Mouse (Mus musculus) bone marrow, adult 2 months (tissue): ENCODE results near the gene Rfx2. TPM values are rescaled to one million over a fixed set of nuclear protein-coding genes. Genes with fewer than 3 reads are reported as not detected.

Experiments
- H3K27ac ChIP-seq: fragments of 200-500 bp; 2 replicates; pipeline ENCODE4 v1.5.1; 2012; ENCODE audit warnings: low read depth, mild to moderate bottlenecking, control low read depth, inconsistent platforms, low read length; ENCODE audit not compliant: control insufficient read depth, poor library complexity, insufficient read depth
- H3K4me1 ChIP-seq: fragments of 200-500 bp; 2 replicates; pipeline ENCODE4 v1.6.1; 2011; ENCODE audit warnings: low read length; ENCODE audit not compliant: control insufficient read depth, insufficient read depth
- H3K4me3 ChIP-seq: fragments of 200-500 bp; replicated peaks from 2 replicates; pipeline ENCODE3; 2011; ENCODE audit warnings: mild to moderate bottlenecking, low read depth, low read length, control low read depth; ENCODE audit not compliant: control insufficient read depth
- CTCF ChIP-seq: fragments of 200-500 bp; IDR thresholded peaks from 2 replicates; pipeline ENCODE4 v1.5.1; 2011; ENCODE audit warnings: low read length, control low read depth; ENCODE audit not compliant: control insufficient read depth, insufficient read depth
- POLR2A ChIP-seq: fragments of 200-500 bp; IDR thresholded peaks from 2 replicates; pipeline ENCODE4 v1.6.1; 2011; ENCODE audit warnings: low read depth, mild to moderate bottlenecking, control low read depth, low read length, borderline replicate concordance; ENCODE audit not compliant: control insufficient read depth
- WGBS: fragments of 180-500 bp; shearing (Covaris S2); methylation state at CpG from one replicate; pipeline ENCODE4 v1.1.7; 2018; 5-methylcytosine and 5-hydroxymethylcytosine counted together
- polyA plus RNA-seq: library from polyadenylated mRNA; stranded (reverse); fragments of >200 nt; gene quantifications from 2 replicates; pipeline ENCODE4 v1.2.4, GENCODE M21; 2011; ENCODE audit warnings: low replicate concordance; ENCODE audit not compliant: missing spikeins, insufficient read depth, insufficient read length

The Rfx2 gene
- polyA plus RNA-seq, 1 experiment: 16.2 TPM

DNA sequence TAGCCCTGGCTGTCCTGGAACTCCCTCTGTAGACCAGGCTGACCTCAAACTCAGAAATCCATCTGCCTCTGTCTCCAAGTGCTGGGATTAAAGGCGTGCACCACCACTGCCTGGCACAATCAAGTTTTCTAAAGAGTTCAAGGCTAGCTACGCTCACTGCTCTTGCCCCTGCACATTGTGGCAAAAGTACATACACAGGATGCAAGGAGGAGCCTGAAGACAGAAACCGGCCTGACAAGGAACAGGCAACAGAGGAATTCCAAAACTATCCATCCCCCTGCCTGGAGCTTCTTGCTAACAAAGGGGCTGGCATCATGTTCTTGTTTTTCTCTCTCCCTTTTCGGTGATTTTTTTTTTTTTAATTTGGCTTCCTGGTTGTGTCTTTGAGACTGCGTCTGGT is 86.6 kb downstream of the Rfx2 start:
- TF ChIP-seq POLR2A (no peak), CTCF (no peak)
- no peaks in the 10 kb centered on the region for H3K4me1 ChIP-seq
- H3K27ac ChIP-seq: no peak overlapping the region
- H3K4me3 ChIP-seq: no peak overlapping the region
- 33% methylated on average over 5 of the region's 5 CpGs for WGBS

DNA sequence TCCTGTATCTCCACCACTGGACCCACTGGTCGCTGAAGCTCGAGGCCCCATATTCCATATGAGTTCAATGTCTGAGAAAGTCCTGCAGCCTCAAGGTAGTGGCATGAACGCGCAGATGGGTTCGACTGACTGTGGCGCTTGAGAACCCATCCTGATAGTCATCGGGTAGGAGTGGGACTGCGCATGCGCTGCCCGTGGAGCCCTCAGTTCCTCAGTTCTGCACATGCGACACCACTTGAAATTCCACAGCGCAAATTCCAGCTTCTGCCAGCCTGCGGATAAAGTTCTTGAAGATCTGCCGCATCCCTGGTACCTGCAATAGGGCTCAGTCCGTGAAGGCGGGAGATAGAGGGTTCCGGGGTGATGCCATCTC is 90.0 kb downstream of the Rfx2 start:
- TF ChIP-seq CTCF: no peak
- TF ChIP-seq POLR2A: no peak
- no peak overlapping the region for H3K27ac ChIP-seq
- WGBS: 86% methylated on average over 16 of the region's 17 CpGs

DNA sequence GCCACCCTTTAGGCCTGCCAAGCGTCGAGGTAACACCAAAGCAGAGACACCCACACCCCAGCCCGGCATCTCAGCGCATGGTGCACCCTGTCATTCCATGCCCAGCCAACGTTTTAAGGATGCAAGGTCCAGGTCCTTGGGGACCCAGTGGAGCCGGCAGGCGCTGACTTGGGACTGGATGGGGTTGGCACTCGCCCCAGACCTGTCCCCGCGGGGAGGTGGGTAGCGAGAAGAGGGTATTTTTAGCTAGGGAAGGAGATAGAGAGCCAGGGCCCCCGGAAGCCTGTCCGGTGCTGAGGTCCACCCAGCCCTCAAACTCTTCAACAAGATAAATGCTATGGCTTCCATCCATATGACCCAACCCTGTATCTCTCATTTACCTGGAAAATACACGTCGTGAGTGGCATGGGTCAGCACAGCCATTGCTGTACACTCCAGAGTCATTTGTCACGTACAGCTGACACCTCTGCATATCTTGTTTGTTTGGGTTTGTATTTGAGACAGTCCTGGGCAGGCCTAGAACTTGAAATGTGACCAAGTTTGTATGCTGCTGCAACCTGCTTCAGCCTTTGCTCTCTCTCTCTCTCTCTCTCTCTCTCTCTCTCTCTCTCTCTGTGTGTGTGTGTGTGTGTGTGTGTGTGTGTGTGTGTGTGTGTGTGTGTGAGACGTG is 90.6 kb downstream of the Rfx2 start:
- WGBS: 77% methylated on average over 16 of the region's 17 CpGs
- Histone ChIP-seq H3K27ac (no peak overlapping the region), H3K4me1 (no peaks in the 10 kb centered on the region), H3K4me3 (no peak overlapping the region)
- TF ChIP-seq POLR2A (no peak), CTCF (no peak)

More for the DNA sequence above, 90.0 kb downstream of the Rfx2 start:
- Histone ChIP-seq H3K4me3 (no peak overlapping the region), H3K4me1 (no peaks in the 10 kb centered on the region)

DNA sequence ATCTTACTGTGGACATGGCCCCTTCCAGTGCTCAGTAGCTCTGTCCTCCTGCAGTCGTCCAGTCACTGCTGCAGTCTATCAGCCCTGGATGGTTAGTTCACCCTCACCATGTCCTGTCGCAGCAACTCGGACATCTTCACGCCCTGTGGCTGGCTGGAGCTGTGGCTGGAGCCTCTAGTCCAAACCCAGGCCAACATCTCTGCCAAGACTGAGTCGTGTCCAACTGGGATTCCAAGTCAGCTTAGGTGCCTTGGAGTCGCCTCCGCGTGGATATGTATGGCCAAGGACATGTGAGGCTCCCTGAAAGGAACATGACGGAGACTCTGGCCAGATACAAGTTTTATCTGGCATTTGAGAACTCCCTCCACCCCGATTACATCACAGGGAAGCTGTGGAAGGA is 92.6 kb downstream of the Rfx2 start:
- TF ChIP-seq CTCF: no peak
- no peak for TF ChIP-seq POLR2A
- 83% methylated on average over 10 of the region's 10 CpGs for WGBS
- Histone ChIP-seq H3K4me1 (no peaks in the 10 kb centered on the region), H3K27ac (no peak overlapping the region), H3K4me3 (no peak overlapping the region)

DNA sequence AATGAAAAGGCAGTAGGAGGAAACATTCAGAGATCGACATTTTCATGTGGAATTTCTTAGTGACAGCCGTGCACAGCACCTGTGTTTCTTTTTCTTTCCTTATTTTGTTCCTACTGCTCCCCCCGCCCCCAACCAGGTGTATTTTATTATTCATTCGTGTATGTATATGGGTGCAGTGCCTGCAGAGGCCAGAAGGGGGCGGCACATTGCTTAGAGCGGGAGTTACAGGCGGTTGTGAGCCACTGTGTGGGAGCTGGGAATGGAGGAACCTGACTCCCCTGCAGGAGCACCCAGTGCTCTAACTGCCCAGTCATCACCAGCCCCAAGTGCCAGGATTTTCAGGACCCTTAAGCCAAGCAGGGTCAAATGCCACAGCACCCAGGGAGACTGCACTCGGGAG is 94.3 kb downstream of the Rfx2 start:
- Histone ChIP-seq H3K4me3 (no peak overlapping the region), H3K4me1 (no peaks in the 10 kb centered on the region), H3K27ac (no peak overlapping the region)
- TF ChIP-seq POLR2A: no peak
- peak; percentile 53 for TF ChIP-seq CTCF
- 36% methylated on average over 8 of the region's 8 CpGs for WGBS

DNA sequence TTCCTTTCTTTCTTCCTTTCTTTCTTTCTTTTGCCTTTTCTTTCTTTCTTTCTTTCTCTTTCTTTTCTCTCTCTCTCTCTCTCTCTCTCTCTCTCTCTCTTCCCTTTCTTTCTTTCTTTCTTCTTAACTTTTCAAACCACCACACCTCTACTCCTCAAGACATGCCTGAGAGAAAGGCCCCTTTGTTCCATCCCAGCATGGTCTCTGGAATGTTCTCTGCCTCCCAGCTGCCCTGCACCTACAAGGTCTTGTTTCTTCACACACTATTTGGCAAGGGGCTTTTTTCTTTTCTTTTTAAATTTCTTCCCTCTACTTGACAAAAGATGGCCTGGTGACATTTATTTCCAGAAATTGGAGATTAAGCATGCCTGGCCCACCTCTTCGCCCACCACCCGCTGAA is 101.2 kb downstream of the Rfx2 start:
- no peak overlapping the region for H3K4me3 ChIP-seq
- WGBS: 83% methylated on average over 2 of the region's 2 CpGs
- TF ChIP-seq POLR2A: no peak
- no peak for TF ChIP-seq CTCF

DNA sequence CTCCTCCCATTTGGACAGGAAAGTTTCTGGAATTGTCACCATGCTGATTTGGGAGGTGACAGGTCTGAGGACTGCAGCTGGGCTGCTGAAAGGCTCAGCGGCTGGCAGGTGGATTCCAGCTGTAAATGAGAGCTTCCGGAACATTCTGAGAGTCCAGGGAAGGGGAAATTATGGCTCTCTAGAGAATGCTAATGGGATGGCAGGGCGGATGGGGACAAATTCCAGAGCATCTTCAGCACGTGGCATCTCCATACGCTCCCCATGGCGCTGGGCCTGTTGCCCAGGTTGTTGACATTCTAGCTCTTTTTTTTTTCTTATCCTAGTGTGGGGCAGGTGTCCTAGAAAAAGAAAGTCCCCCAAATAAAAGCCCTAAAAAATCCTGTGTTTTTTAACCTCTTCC is 101.7 kb downstream of the Rfx2 start:
- no peak overlapping the region for H3K4me3 ChIP-seq

More for the DNA sequence above, 101.2 kb downstream of the Rfx2 start:
- Histone ChIP-seq H3K27ac (no peak overlapping the region), H3K4me1 (no peaks in the 10 kb centered on the region)

DNA sequence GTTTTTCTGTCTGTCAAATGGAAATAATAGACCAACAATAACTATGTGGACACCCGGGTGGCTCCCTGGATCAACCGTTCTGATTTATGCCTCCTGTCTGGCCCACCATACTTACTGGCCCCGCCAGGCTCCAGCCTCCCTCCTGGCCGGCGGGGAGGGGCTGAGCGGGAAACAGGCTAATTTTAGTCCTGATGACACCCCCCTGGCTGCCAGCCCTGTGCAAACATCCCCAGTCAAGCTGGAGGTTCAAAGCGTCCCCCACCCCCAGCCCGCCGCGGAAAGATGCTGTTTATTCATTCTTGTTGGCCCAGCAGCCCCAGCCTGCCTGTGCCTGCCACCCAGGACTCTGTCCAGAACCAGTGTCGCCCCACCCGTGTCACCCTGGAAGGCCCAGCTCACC is 102.7 kb downstream of the Rfx2 start:
- no peak for TF ChIP-seq CTCF
- no peak for TF ChIP-seq POLR2A
- H3K27ac ChIP-seq: no peak overlapping the region
- H3K4me3 ChIP-seq: no peak overlapping the region
- WGBS: 39% methylated on average over 12 of the region's 12 CpGs
- no peaks in the 10 kb centered on the region for H3K4me1 ChIP-seq

More for the DNA sequence above, 101.7 kb downstream of the Rfx2 start:
- H3K4me1 ChIP-seq: no peaks in the 10 kb centered on the region
- no peak for TF ChIP-seq CTCF
- TF ChIP-seq POLR2A: no peak
- WGBS: 83% methylated on average over 6 of the region's 6 CpGs
- H3K27ac ChIP-seq: no peak overlapping the region

DNA sequence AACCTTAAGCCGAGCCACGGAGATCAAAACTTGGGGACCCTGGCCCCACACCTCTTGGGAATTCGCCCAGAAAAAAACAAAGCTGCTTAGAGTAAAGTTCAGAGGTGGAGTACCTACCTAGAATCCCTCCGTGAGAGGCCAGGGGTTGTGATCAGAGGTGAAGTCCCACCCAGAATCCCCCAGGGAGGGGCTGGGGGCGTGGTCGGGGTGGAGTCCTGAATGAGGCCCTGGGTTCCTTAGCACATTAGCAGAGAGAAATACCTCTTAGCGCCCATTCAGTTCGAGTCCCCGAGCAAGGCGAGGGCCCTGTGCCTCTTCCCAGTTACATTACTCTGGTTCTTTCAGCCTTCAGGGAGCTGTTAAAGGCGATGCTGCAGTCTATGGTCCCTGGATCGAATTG is 103.2 kb downstream of the Rfx2 start:
- Histone ChIP-seq H3K27ac (no peak overlapping the region), H3K4me3 (no peak overlapping the region), H3K4me1 (no peaks in the 10 kb centered on the region)
- no peak for TF ChIP-seq CTCF
- no peak for TF ChIP-seq POLR2A
- 32% methylated on average over 12 of the region's 12 CpGs for WGBS
